Mouse (Mus musculus): ENCODE measurements at regions not wholly inside any gene's neighbourhood (a gene's known extent, or its start where the extent isn't known, plus 50 kb on each side); places are given as distances from the start of the nearest gene placed in this dataset.

DNA sequence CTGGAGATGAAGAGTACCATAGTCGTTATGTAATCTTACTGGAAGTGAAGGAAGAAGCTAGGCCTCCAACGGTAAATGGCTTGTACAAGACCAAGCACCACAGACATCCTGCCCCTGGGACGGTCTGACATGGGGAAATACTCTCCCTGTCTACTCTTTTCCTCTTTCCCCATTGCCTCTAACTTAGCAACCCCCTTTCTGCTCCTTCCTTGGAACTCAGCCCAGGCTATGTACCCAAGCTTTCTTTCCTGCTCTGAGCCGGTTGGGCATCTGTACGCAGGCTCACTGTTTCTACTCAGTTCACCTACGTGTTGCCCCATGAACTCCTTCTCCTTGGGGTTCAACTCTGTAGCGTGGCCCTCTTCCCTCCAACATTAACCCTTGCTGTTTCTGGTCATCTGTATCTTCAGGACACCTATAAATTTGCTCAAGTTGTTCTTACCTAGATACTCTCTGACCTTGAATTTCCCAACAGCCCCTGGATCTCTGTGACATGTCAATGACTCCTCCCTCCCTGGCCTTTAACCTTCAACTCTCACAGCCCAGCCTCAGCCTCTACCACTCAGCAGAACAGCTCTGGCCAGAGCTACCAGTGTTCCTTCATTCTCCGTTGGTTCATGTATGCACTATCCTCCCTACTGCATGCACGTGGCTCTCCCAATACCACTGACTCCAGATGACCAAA, 71.0 kb upstream of the Usp24 start:
- Histone ChIP-seq H3K9ac (ENCODE audit: low read depth, low read length) (no peak overlapping the region), H3K4me3 (ENCODE audit: low read depth, low read length) (no peak overlapping the region), H3K27me3 (ENCODE audit: control insufficient read depth, insufficient read depth, low read depth, low read length) (no peaks in the 10 kb centered on the region), H3K4me2 (ENCODE audit: low read length) (no peak overlapping the region), H3K4me1 (ENCODE audit: control insufficient read depth, insufficient read depth, low read length) (no peaks in the 10 kb centered on the region), H3K36me3 (ENCODE audit: control insufficient read depth, insufficient read depth, low read length) (no peaks in the 10 kb centered on the region), H3K9me3 (replicated peaks; ENCODE audit: control insufficient read depth, low read length, poor library complexity, severe bottlenecking) (no peaks in the 10 kb centered on the region), H3K27ac (ENCODE audit: low read length) (no peak overlapping the region)
- 89% methylated on average over 9 of the region's 9 CpGs for WGBS
- no peak for ATAC-seq

DNA sequence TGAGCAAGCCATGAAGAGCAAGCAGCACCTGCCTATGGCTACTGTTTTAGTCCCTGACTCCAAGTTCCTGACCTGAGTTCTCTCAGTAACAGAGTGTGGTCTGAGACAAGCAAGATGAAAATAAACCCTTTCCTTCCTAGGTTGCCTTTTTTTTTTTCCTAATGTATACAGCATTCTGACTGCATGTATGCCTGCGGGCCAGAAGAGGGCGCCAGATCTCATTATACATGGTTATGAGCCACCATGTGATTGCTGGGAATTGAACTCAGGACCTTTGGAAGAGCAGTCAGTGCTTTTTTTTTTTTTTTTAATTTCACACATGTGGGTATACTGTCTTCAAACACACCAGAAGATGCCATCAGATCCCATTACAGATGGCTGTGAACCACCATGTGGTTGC, 69.3 kb upstream of the Usp24 start:
- Histone ChIP-seq H3K4me3 (ENCODE audit: low read depth, low read length) (no peak overlapping the region), H3K9ac (ENCODE audit: low read depth, low read length) (no peak overlapping the region), H3K9me3 (replicated peaks; ENCODE audit: control insufficient read depth, low read length, poor library complexity, severe bottlenecking) (no peaks in the 10 kb centered on the region), H3K36me3 (ENCODE audit: control insufficient read depth, insufficient read depth, low read length) (no peaks in the 10 kb centered on the region), H3K27me3 (ENCODE audit: control insufficient read depth, insufficient read depth, low read depth, low read length) (no peaks in the 10 kb centered on the region), H3K4me2 (ENCODE audit: low read length) (no peak overlapping the region), H3K27ac (ENCODE audit: low read length) (no peak overlapping the region), H3K4me1 (ENCODE audit: control insufficient read depth, insufficient read depth, low read length) (no peaks in the 10 kb centered on the region)
- ATAC-seq = no peak
- 73% methylated on average over 2 of the region's 2 CpGs for WGBS

DNA sequence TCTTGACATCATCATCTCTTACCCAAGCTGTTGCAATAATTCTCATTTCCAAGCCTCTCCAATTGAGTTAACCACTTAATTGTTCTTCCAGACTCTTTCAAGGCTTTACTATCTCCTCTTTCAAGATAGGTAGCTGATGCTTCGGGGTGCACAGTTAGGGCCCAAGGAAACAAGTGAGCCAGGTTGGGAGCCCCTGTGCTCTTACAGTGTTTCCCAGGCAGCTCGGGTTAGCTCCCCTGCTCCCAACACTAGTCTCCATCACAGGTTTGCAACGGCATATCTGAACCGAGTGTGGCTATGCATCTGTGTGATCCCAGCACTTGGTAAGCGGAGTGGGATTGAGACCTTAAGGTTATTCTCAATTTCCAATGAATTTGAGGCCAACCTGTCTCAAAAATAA, 68.6 kb upstream of the Usp24 start:
- no peak overlapping the region for H3K4me3 ChIP-seq (ENCODE audit: low read depth, low read length)
- no peak overlapping the region for H3K4me2 ChIP-seq (ENCODE audit: low read length)
- no peaks in the 10 kb centered on the region for H3K9me3 ChIP-seq (replicated peaks; ENCODE audit: control insufficient read depth, low read length, poor library complexity, severe bottlenecking)
- no peaks in the 10 kb centered on the region for H3K4me1 ChIP-seq (ENCODE audit: control insufficient read depth, insufficient read depth, low read length)
- H3K36me3 ChIP-seq (ENCODE audit: control insufficient read depth, insufficient read depth, low read length) = no peaks in the 10 kb centered on the region
- H3K27ac ChIP-seq (ENCODE audit: low read length) = no peak overlapping the region
- 95% methylated on average over 5 of the region's 5 CpGs for WGBS
- no peak overlapping the region for H3K9ac ChIP-seq (ENCODE audit: low read depth, low read length)
- H3K27me3 ChIP-seq (ENCODE audit: control insufficient read depth, insufficient read depth, low read depth, low read length) = no peaks in the 10 kb centered on the region
- ATAC-seq = no peak

DNA sequence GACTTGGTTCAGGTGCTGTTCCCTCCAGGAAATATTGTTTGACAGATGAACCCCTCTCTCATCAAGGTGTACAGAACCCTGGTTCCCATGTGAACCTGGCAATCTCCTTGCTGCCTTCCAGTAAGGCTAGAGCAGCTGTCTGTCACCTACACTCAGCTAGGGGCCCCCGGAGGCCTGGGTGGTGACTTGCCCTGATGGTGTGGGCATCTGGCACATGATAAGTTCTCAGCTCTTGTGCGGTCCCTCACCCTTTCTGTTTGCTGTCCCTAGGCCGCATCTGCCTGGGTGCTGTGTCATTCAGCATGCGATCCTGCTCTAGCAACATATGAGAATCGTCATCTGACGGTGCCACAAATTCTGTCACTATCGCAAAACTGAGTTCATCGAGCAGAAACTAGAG, 67.7 kb upstream of the Usp24 start:
- Histone ChIP-seq H3K4me2 (ENCODE audit: low read length) (no peak overlapping the region), H3K27ac (ENCODE audit: low read length) (no peak overlapping the region), H3K36me3 (ENCODE audit: control insufficient read depth, insufficient read depth, low read length) (no peaks in the 10 kb centered on the region), H3K4me3 (ENCODE audit: low read depth, low read length) (no peak overlapping the region), H3K27me3 (ENCODE audit: control insufficient read depth, insufficient read depth, low read depth, low read length) (no peaks in the 10 kb centered on the region), H3K9me3 (replicated peaks; ENCODE audit: control insufficient read depth, low read length, poor library complexity, severe bottlenecking) (no peaks in the 10 kb centered on the region), H3K9ac (ENCODE audit: low read depth, low read length) (no peak overlapping the region), H3K4me1 (ENCODE audit: control insufficient read depth, insufficient read depth, low read length) (no peaks in the 10 kb centered on the region)
- ATAC-seq = no peak
- 95% methylated on average over 8 of the region's 8 CpGs for WGBS

DNA sequence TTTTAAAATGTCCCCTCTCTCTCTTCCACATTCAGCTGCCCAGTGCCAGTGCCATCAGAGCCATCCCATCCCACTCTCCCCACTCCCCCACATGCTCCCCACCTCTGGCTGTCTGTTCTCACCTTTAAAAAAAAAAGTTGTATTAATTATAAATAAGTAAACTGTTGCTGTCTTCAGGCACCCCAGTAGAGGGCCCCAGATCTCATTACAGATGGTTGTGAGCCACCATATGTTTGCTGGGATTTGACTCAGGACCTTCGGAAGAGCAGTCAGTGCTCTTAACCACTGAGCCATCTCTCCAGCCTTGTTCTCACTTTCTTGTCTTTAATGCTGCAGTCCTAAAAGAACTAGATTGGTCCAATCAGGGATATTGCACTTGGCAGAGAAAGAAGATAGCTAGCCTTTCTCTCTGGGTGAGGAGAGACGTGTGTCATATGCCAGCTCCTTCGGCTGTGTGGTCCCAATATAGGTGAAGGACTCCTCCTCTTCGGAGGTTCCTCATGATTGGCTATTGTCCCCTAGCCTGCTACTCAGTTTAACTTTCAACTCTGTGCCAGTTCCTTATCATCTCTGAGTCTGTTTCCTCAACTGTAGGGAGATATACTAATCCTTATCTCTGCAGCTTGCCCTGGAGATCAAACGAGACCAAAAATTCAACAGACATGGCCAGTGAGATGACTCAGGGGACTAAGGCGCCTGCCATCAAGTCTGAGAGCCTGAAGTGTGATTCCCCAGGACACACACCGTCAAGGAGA, 66.8 kb upstream of the Usp24 start:
- Histone ChIP-seq H3K36me3 (ENCODE audit: control insufficient read depth, insufficient read depth, low read length) (no peaks in the 10 kb centered on the region), H3K4me2 (ENCODE audit: low read length) (no peak overlapping the region), H3K27me3 (ENCODE audit: control insufficient read depth, insufficient read depth, low read depth, low read length) (no peaks in the 10 kb centered on the region), H3K9me3 (replicated peaks; ENCODE audit: control insufficient read depth, low read length, poor library complexity, severe bottlenecking) (no peaks in the 10 kb centered on the region), H3K9ac (ENCODE audit: low read depth, low read length) (no peak overlapping the region), H3K27ac (ENCODE audit: low read length) (no peak overlapping the region), H3K4me1 (ENCODE audit: control insufficient read depth, insufficient read depth, low read length) (no peaks in the 10 kb centered on the region), H3K4me3 (ENCODE audit: low read depth, low read length) (no peak overlapping the region)
- no peak for ATAC-seq
- 88% methylated on average over 7 of the region's 7 CpGs for WGBS

DNA sequence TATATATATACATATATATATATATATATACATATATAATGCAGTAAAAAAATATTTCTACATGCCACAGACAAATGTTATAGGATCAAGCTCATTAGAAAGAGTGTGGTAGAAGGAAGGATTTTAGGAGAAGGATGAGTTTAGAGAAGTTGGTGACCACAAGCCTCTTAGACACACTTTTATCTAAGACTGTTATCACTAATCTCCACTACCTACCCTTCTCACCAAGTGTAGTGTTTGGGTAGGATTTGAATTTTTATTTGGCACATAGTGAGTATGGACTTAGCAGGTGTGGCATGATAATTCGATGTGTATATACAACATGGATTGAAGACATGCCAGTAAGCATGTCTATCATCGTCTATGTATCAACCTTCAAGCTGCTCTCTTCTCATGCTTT, 66.0 kb upstream of the Usp24 start:
- no peak overlapping the region for H3K27ac ChIP-seq (ENCODE audit: low read length)
- no peaks in the 10 kb centered on the region for H3K9me3 ChIP-seq (replicated peaks; ENCODE audit: control insufficient read depth, low read length, poor library complexity, severe bottlenecking)
- WGBS = 96% methylated on average over 2 of the region's 2 CpGs
- H3K27me3 ChIP-seq (ENCODE audit: control insufficient read depth, insufficient read depth, low read depth, low read length) = no peaks in the 10 kb centered on the region
- no peaks in the 10 kb centered on the region for H3K4me1 ChIP-seq (ENCODE audit: control insufficient read depth, insufficient read depth, low read length)
- no peak overlapping the region for H3K9ac ChIP-seq (ENCODE audit: low read depth, low read length)
- no peaks in the 10 kb centered on the region for H3K36me3 ChIP-seq (ENCODE audit: control insufficient read depth, insufficient read depth, low read length)
- H3K4me3 ChIP-seq (ENCODE audit: low read depth, low read length) = no peak overlapping the region
- no peak overlapping the region for H3K4me2 ChIP-seq (ENCODE audit: low read length)
- no peak for ATAC-seq

DNA sequence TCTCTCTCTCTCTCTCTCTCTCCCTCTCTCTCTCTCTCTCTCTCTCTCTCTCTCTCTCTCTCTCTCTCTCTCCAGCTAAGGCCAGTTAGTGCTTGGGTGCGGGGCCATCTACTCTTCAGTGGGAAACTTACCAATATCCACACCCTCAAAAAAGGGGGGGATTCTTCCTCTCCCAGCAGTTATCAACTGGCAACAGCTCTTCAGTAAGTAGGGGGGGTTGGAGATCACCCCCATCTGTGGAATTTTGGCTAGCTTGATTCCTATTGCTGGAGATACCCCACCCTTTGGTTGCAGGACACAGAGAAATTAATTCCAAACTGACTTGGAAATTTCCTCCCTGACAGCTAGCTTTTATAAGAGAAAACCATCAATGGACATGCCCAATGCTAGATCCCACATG, 64.6 kb upstream of the Usp24 start:
- no peak overlapping the region for H3K27ac ChIP-seq (ENCODE audit: low read length)
- H3K9me3 ChIP-seq (replicated peaks; ENCODE audit: control insufficient read depth, low read length, poor library complexity, severe bottlenecking) = no peaks in the 10 kb centered on the region
- 0 out of 2 replicates have a peak, but pooled peaks cover 1% of the 10 kb centered on the region for H3K4me1 ChIP-seq (ENCODE audit: control insufficient read depth, insufficient read depth, low read length)
- ATAC-seq = no peak
- no peak overlapping the region for H3K4me2 ChIP-seq (ENCODE audit: low read length)
- H3K27me3 ChIP-seq (ENCODE audit: control insufficient read depth, insufficient read depth, low read depth, low read length) = no peaks in the 10 kb centered on the region
- H3K4me3 ChIP-seq (ENCODE audit: low read depth, low read length) = no peak overlapping the region
- 86% methylated on average over 1 of the region's 1 CpGs for WGBS
- H3K9ac ChIP-seq (ENCODE audit: low read depth, low read length) = no peak overlapping the region
- no peaks in the 10 kb centered on the region for H3K36me3 ChIP-seq (ENCODE audit: control insufficient read depth, insufficient read depth, low read length)

DNA sequence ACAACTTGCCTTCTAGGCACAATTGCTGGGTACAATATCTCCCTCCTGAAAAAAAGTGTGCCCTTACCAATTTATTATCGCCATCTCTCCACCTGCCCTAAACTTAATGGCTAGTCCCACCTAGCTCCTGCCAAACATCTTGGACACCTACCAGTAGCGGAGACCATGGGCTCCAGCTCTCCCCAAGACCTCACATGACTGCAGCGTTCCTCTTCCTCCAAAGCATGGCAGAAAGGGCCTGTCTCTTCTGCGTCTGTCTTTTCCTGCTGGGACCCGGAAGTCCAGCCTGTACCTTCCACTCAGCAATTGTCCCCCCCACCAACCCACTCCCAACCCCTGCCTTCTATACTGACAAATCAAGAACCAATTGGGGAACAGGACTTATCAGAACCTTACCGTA, 63.1 kb upstream of the Usp24 start:
- 95% methylated on average over 6 of the region's 6 CpGs for WGBS
- ATAC-seq = no peak

DNA sequence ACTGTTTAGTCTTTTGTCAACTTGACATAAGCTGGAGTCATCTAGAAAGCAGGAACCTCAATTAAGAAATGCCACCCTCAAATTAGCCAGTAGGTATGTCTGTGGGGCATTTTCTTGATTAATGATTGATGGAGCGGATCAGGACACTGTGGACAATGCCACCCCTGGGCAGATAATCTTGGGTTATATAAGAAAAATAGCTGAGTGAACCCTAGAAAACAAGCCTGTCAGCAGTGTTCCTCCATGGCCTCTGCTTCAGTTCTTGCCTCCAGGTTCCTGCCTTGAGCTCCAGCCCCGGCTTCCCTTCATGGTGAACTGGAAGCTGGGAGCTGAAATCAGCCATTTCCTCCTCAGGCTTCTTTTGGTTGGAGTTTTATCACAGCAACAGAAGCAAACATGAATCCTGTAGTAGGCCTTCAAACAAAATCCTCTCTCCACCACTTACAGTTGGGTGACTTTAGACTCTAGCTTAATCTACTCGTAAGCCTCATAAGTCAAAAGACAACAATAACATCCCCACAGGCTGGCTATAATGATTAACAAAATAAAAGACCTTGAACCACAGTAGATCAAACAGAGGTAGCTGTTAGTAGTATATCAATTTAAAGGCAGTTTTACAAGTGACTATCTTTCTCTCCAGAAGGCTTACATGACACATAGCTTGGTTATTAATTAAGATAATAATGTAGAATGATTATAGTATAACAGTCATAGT, 61.1 kb upstream of the Usp24 start:
- 82% methylated on average over 3 of the region's 3 CpGs for WGBS
- H3K4me3 ChIP-seq (ENCODE audit: low read depth, low read length) = no peak overlapping the region
- no peak overlapping the region for H3K27ac ChIP-seq (ENCODE audit: low read length)
- H3K36me3 ChIP-seq (ENCODE audit: control insufficient read depth, insufficient read depth, low read length) = no peaks in the 10 kb centered on the region
- no peak overlapping the region for H3K4me2 ChIP-seq (ENCODE audit: low read length)
- no peak for ATAC-seq
- H3K9ac ChIP-seq (ENCODE audit: low read depth, low read length) = no peak overlapping the region
- H3K9me3 ChIP-seq (replicated peaks; ENCODE audit: control insufficient read depth, low read length, poor library complexity, severe bottlenecking) = no peaks in the 10 kb centered on the region
- 0 out of 2 replicates have a peak, but pooled peaks cover 3% of the 10 kb centered on the region for H3K4me1 ChIP-seq (ENCODE audit: control insufficient read depth, insufficient read depth, low read length)
- no peaks in the 10 kb centered on the region for H3K27me3 ChIP-seq (ENCODE audit: control insufficient read depth, insufficient read depth, low read depth, low read length)

More for the DNA sequence above, 63.1 kb upstream of the Usp24 start:
- Histone ChIP-seq H3K4me2 (ENCODE audit: low read length) (no peak overlapping the region), H3K4me3 (ENCODE audit: low read depth, low read length) (no peak overlapping the region), H3K9ac (ENCODE audit: low read depth, low read length) (no peak overlapping the region), H3K36me3 (ENCODE audit: control insufficient read depth, insufficient read depth, low read length) (no peaks in the 10 kb centered on the region), H3K9me3 (replicated peaks; ENCODE audit: control insufficient read depth, low read length, poor library complexity, severe bottlenecking) (no peaks in the 10 kb centered on the region), H3K4me1 (ENCODE audit: control insufficient read depth, insufficient read depth, low read length) (0 out of 2 replicates have a peak, but pooled peaks cover 3% of the 10 kb centered on the region), H3K27ac (ENCODE audit: low read length) (no peak overlapping the region), H3K27me3 (ENCODE audit: control insufficient read depth, insufficient read depth, low read depth, low read length) (no peaks in the 10 kb centered on the region)
